12 mouse cellular contexts compared by ENCODE assay signal in the genomic region with DNA sequence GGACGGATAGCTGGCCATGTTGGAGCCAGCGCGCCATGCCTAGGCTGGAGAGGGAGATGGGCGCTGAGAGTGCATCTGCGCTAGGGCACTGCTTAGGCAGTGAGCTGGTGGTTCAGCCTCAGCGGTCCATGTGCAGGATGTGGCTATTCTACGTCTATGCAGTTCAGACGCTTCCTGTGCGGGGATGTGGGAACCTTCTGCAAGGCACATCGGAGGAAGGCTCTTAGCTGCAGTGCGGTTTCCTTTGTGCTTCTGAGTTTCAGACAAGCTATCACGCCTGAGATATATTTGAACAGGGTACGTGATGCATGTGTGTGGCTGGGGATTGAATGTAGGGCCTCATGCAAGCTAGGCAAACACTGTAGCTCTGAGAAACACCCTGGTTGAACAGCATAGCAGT. TPM values are rescaled to one million over a fixed set of nuclear protein-coding genes. Genes with fewer than 3 reads are reported as not detected.
DNase-seq lines count a peak whose midpoint lies in the region; ATAC-seq and TF ChIP-seq lines count a peak whose summit lies in the region.
"Had no signal": no experiment of that assay in that cellular context is flagged by ENCODE, and none has a peak within 500 bp of the region (broad histone marks: within the 10 kb centered on the region; RNA-seq: fewer than 3 reads in every experiment).

No protein-coding gene starts in this region.

- peak; percentile 41 for DNase-seq in lung, postnatal 25 days (ENCODE audit: low spot score)
- DNase-seq in lung, postnatal 10 days, result no peak
- DNase-seq in thymus, postnatal 4 days, result peak; percentile 80
- no peak for DNase-seq in ovary, adult 18-20 months (ENCODE audit: low spot score)
- no peak for DNase-seq in forebrain, postnatal 0 days
- no peak for DNase-seq in forebrain, embryonic 14.5 days (ENCODE audit: low spot score)
- DNase-seq: gastrocnemius, postnatal 14 days; kidney, adult 8-10 months; right cerebral cortex, adult 18-20 months had no signal

- ATAC-seq in liver, embryonic 12.5 days, result 0 out of 2 replicates have a peak, but pooled peaks have one; percentile 30
- no peak for ATAC-seq in forebrain, postnatal 0 days
- no peak for ATAC-seq in forebrain, embryonic 14.5 days

- no peak overlapping the region for H3K9ac ChIP-seq in liver, embryonic 12.5 days
- no peak overlapping the region for H3K9ac ChIP-seq in forebrain, postnatal 0 days
- H3K9ac ChIP-seq in forebrain, embryonic 14.5 days (ENCODE audit: low read length), result no peak overlapping the region

- peaks cover 8% of the 10 kb centered on the region for H3K27me3 ChIP-seq in liver, embryonic 12.5 days (replicated peaks)
- H3K27me3 ChIP-seq in small intestine, adult 2 months (ENCODE audit: control insufficient read depth, insufficient read depth, low read length), result no peaks in the 10 kb centered on the region
- no peaks in the 10 kb centered on the region for H3K27me3 ChIP-seq in forebrain, postnatal 0 days (ENCODE audit: insufficient read depth, low read length)
- H3K27me3 ChIP-seq in forebrain, embryonic 14.5 days (replicated peaks; ENCODE audit: control insufficient read depth, insufficient read depth, low read length), result no peaks in the 10 kb centered on the region

- no peak overlapping the region for H3K27ac ChIP-seq in liver, embryonic 12.5 days
- peak overlapping the region; percentile 65 for H3K27ac ChIP-seq in small intestine, adult 2 months (ENCODE audit: insufficient read depth, low read depth, low read length)
- H3K27ac ChIP-seq in forebrain, postnatal 0 days (ENCODE audit: low read depth, low read length), result no peak overlapping the region
- H3K27ac ChIP-seq in forebrain, embryonic 14.5 days (ENCODE audit: low read depth, low read length), result no peak overlapping the region

- no peaks in the 10 kb centered on the region for H3K4me1 ChIP-seq in liver, embryonic 12.5 days
- no peaks in the 10 kb centered on the region for H3K4me1 ChIP-seq in small intestine, adult 2 months (ENCODE audit: control insufficient read depth, insufficient read depth, insufficient read length, low read length)
- H3K4me1 ChIP-seq in forebrain, postnatal 0 days (ENCODE audit: insufficient read depth), result no peaks in the 10 kb centered on the region
- H3K4me1 ChIP-seq in forebrain, embryonic 14.5 days (ENCODE audit: control insufficient read depth, insufficient read depth, low read length), result no peaks in the 10 kb centered on the region

- TF ChIP-seq CTCF in small intestine, adult 2 months (IDR thresholded peaks at IDR 0.05; ENCODE audit: extremely low read depth, insufficient read length, insufficient replicate concordance, low read depth, low read length), result no peak
- TF ChIP-seq CTCF in forebrain, postnatal 0 days (IDR thresholded peaks at IDR 0.05; ENCODE audit: low read depth), result no peak

- TF ChIP-seq POLR2A in small intestine, adult 2 months (IDR thresholded peaks at IDR 0.05; ENCODE audit: low read depth, low read length), result no peak

- no peak overlapping the region for H3K4me3 ChIP-seq in liver, embryonic 12.5 days
- no peak overlapping the region for H3K4me3 ChIP-seq in small intestine, adult 2 months (ENCODE audit: low read depth, low read length)
- H3K4me3 ChIP-seq in forebrain, postnatal 0 days (ENCODE audit: low read depth, low read length), result no peak overlapping the region
- no peak overlapping the region for H3K4me3 ChIP-seq in forebrain, embryonic 14.5 days (ENCODE audit: low read depth, low read length)
- H3K4me3 ChIP-seq: erythroblast, embryonic 14.5 days had no signal

- 49% methylated on average over 13 of the region's 13 CpGs for WGBS in liver, embryonic 12.5 days (ENCODE audit: insufficient replicate concordance)
- WGBS in small intestine, adult 2 months, result 79% methylated on average over 13 of the region's 13 CpGs
- WGBS in forebrain, postnatal 0 days, result 92% methylated on average over 13 of the region's 13 CpGs
- whole genome bisulfite sequencing in forebrain, embryonic 14.5 days, result 94% methylated on average over 13 of the region's 13 CpGs

- no peaks in the 10 kb centered on the region for H3K36me3 ChIP-seq in liver, embryonic 12.5 days
- no peaks in the 10 kb centered on the region for H3K36me3 ChIP-seq in small intestine, adult 2 months (ENCODE audit: control insufficient read depth, insufficient read depth, low read length)
- no peaks in the 10 kb centered on the region for H3K36me3 ChIP-seq in forebrain, postnatal 0 days (ENCODE audit: insufficient read depth)
- H3K36me3 ChIP-seq in forebrain, embryonic 14.5 days (ENCODE audit: control insufficient read depth, insufficient read depth, low read length), result no peaks in the 10 kb centered on the region

- no peaks in the 10 kb centered on the region for H3K9me3 ChIP-seq in liver, embryonic 12.5 days (replicated peaks)
- no peaks in the 10 kb centered on the region for H3K9me3 ChIP-seq in forebrain, postnatal 0 days (ENCODE audit: low read length)
- H3K9me3 ChIP-seq in forebrain, embryonic 14.5 days (replicated peaks; ENCODE audit: control insufficient read depth, low read length), result no peaks in the 10 kb centered on the region

- H3K4me2 ChIP-seq in liver, embryonic 12.5 days, result no peak overlapping the region
- no peak overlapping the region for H3K4me2 ChIP-seq in forebrain, postnatal 0 days (ENCODE audit: low read depth)
- H3K4me2 ChIP-seq in forebrain, embryonic 14.5 days (ENCODE audit: low read length), result no peak overlapping the region

RNA-seq across cellular contexts. Expression of a gene that starts 54.4 kb away (rescaled TPM):
- 64.9 and 68.2 TPM in 2 replicates for polyA plus RNA-seq in liver, embryonic 12.5 days (2016; fragmentation: Nextera tagmentation; extraction: Ambion mirVana)
- 2.7 and 4.7 TPM in 2 replicates for polyA plus RNA-seq in small intestine, adult 2 months (2012; rRNA removed)
- 66.9 and 76.7 TPM in 2 replicates for total RNA-seq in forebrain, postnatal 0 days (2014; rRNA removed)
- 25.7 and 36.7 TPM in 2 replicates for polyA plus RNA-seq in forebrain, postnatal 0 days (2015; fragmentation: Nextera tagmentation; extraction: Ambion mirVana)
- polyA plus RNA-seq in forebrain, embryonic 14.5 days (2014; fragmentation: Nextera tagmentation; extraction: Ambion mirVana), result 29.9 and 38.7 TPM in 2 replicates

Comparison
In these comparisons a context has a peak if more than half of its experiments do, and no peak if none do; other contexts are left out.
1. DNase-seq: peak in lung, postnatal 25 days (single experiment) and thymus, postnatal 4 days (single experiment); none in lung, postnatal 10 days (single experiment), ovary, adult 18-20 months (single experiment), forebrain, postnatal 0 days (single experiment) and forebrain, embryonic 14.5 days (single experiment).